In the genomic region with DNA sequence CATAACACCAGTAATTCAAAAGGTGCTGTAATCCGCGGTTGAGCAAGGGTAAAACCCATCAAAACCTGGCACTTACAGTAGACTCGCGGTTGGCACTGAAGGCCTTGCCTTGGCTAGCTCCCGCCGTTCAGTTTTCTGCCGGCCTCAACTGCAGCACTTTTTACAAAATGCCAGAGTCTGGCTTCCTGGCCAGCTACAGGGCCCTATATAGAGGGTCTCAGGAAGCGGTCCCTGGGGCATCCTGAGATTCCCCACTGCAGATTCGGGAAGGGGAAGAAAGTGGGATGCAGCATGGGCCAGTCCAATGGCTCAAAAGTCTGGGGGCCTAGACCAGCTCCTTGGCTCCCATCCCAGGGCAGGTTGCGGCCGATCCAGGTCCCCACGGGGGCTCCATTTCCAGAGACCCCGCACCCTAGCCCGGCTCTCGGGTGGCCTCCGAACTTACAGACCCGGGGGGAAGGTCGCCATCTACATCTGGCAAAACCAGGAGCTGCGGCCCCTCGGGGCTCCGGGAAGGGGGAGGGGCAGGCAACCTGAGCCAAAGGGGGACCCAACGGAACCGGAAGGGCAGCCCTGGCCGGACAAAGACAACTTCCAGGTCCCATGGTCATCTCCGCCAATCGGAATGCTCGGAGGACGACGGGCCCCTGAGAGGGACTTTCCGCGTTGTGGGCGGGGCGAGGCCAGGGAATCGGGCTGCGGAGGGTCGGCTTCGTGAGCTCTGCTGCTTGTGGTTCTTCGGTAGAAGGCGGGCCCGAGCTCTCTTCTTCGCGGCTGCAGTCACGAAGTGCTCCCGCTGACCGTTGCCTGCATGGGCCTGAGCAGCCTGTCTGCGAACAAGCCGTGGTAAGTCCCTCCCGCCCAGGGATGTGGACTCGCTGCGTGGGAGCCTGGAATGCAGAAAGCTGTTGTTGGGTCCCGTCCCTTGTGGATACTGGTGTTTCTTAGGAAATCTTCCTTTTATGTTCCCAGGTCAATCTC, we compare ENCODE assay signal across 8 mouse cellular contexts. TPM values are rescaled to one million over a fixed set of nuclear protein-coding genes. Genes with fewer than 3 reads are reported as not detected.
A peak's percentile ranks its signal among the peaks of the same experiment; 100 is the strongest.
DNase-seq lines count a peak whose midpoint lies in the region; ATAC-seq lines count a peak whose summit lies in the region.

A gene (minus strand): TSS at position 525 of the 981 bp plus-strand sequence.
A gene (minus strand): TSS at position 561 of the 981 bp plus-strand sequence.
A gene (plus strand): TSS at position 669 of the 981 bp plus-strand sequence.

- intact Hi-C loops in gastrocnemius, postnatal 36 days (cut with DNase I): no loop called here
- intact Hi-C loops in left cerebral cortex, postnatal 25 days (cut with DNase I): loop anchor here (1.0 kb wide), 1 partner anchor 9 kb away; no protein-coding TSS in a partner anchor

- H3K9me3 ChIP-seq in intestine, embryonic 16.5 days (ENCODE audit: control insufficient read depth, low read length): no peaks in the 10 kb centered on the region

- peak; percentile 99 for ATAC-seq in intestine, embryonic 16.5 days

- peak within 1 kb of the TSS; percentile 91 for H3K9ac ChIP-seq in intestine, embryonic 16.5 days (ENCODE audit: low read depth, low read length)

- peak within 1 kb of the TSS; percentile 92 for H3K27ac ChIP-seq in intestine, embryonic 16.5 days (ENCODE audit: low read length)

- WGBS in intestine, embryonic 16.5 days: under 1% methylated on average over 51 of the region's 51 CpGs

- DNase-seq in adrenal gland, adult 8-10 months: peak; percentile 96
- DNase-seq in embryo, embryonic 11.5 days (ENCODE audit: low read depth, low spot score): peak; percentile 93
- DNase-seq in gastrocnemius, postnatal 36 days: peak; percentile 90 to 93
- peak; percentile 96 to 98 for DNase-seq in left cerebral cortex, postnatal 25 days (ENCODE audit: low spot score in 2 of 2)
- DNase-seq in mesoderm, embryonic 11.5 days (ENCODE audit: low read depth, low spot score): peak; percentile 98
- DNase-seq in right cerebral cortex, postnatal 25 days: peak; percentile 97
- peak; percentile 91 to 96 for DNase-seq in urinary bladder, postnatal 36 days (ENCODE audit: low spot score in 2 of 2)

- H3K27me3 ChIP-seq in intestine, embryonic 16.5 days (replicated peaks; ENCODE audit: control insufficient read depth, insufficient read depth, low read length): no peaks in the 10 kb centered on the region

- H3K4me1 ChIP-seq in intestine, embryonic 16.5 days (ENCODE audit: control insufficient read depth, insufficient read depth, low read length): peaks cover 2% of the 10 kb centered on the region; the same call in 1 of the 2 replicates

- peak within 1 kb of the TSS; percentile 81 for H3K4me3 ChIP-seq in intestine, embryonic 16.5 days (ENCODE audit: low read length)

- peak within 1 kb of the TSS; percentile 65 for H3K4me2 ChIP-seq in intestine, embryonic 16.5 days (ENCODE audit: low read depth, low read length)

- no peaks in the 10 kb centered on the region for H3K36me3 ChIP-seq in intestine, embryonic 16.5 days (ENCODE audit: control insufficient read depth, insufficient read depth, low read length)

RNA-seq across cellular contexts. Expression of the first gene that starts in this region (rescaled TPM):
- total RNA-seq in adrenal gland, adult 8-10 months (2022): 10 to 100 TPM in 3 of 4 experiments, 1 to 10 TPM in 1; 7.6 to 12.3 (median 11.3) TPM
- total RNA-seq in gastrocnemius, postnatal 36 days (2021): 1 to 10 TPM; 2.9 to 3.8 TPM
- polyA plus RNA-seq in intestine, embryonic 16.5 days (2015; fragmentation: Nextera tagmentation; extraction: Ambion mirVana): 4.2 and 4.5 TPM in 2 replicates
- total RNA-seq in left cerebral cortex, postnatal 25 days (2021): 10 to 100 TPM in 1 of 2 experiments, 1 to 10 TPM in 1; 9.7 to 10.4 TPM

RNA-seq across cellular contexts. Expression of the second gene that starts in this region (rescaled TPM):
- total RNA-seq in adrenal gland, adult 8-10 months (2022): 10 to 100 TPM; 15.4 to 17.6 (median 16.7) TPM
- total RNA-seq in gastrocnemius, postnatal 36 days (2021): 1 to 10 TPM; 2.5 to 3.0 TPM
- polyA plus RNA-seq in intestine, embryonic 16.5 days (2015; fragmentation: Nextera tagmentation; extraction: Ambion mirVana): 6.1 TPM in 2 replicates
- total RNA-seq in left cerebral cortex, postnatal 25 days (2021): 10 to 100 TPM; 14.1 TPM

RNA-seq across cellular contexts. Expression of the third gene that starts in this region (rescaled TPM):
- 10 to 100 TPM; 59.7 to 90.2 (median 74.4) TPM for total RNA-seq in adrenal gland, adult 8-10 months (2022)
- 10 to 100 TPM; 29.5 to 34.3 TPM for total RNA-seq in gastrocnemius, postnatal 36 days (2021)
- 23.3 and 27.2 TPM in 2 replicates for polyA plus RNA-seq in intestine, embryonic 16.5 days (2015; fragmentation: Nextera tagmentation; extraction: Ambion mirVana)
- total RNA-seq in left cerebral cortex, postnatal 25 days (2021): 10 to 100 TPM; 94.7 to 96.2 TPM

Comparison
In these comparisons a context has a peak if more than half of its experiments do, and no peak if none do; other contexts are left out.
1. Peak in every context shown above with its lines: DNase-seq, ATAC-seq, H3K4me3 ChIP-seq and H3K27ac ChIP-seq.